Mouse (Mus musculus): Measurements from ENCODE around the gene AU040320. TPM values are rescaled to one million over a fixed set of nuclear protein-coding genes. Genes with fewer than 3 reads are reported as not detected.

Gene AU040320
- polyA plus RNA-seq, 1 experiment from 2014 or later = 18.9 TPM

GRCm38 (mm10) chr4:126822891-126823882, 69.8 kb downstream of the AU040320 start:
- 74% methylated on average over 9 of the region's 9 CpGs for WGBS
- H3K4me2 ChIP-seq (ENCODE audit: low read depth, severe bottlenecking) = no peak overlapping the region
- peaks cover 2% of the 10 kb centered on the region; the same call in 1 of the 2 replicates for H3K36me3 ChIP-seq (ENCODE audit: control insufficient read depth, insufficient read depth, low read length)
- no peak for ATAC-seq (ENCODE audit: insufficient number of reproducible peaks, low FRiP score, low TSS enrichment, low read depth)
- no peak overlapping the region for H3K4me3 ChIP-seq (ENCODE audit: low read depth, low read length)
- H3K27me3 ChIP-seq (ENCODE audit: control insufficient read depth, insufficient read depth, low read length) = no peaks in the 10 kb centered on the region
- H3K4me1 ChIP-seq (ENCODE audit: control insufficient read depth, insufficient read depth, low read length) = no peaks in the 10 kb centered on the region
- no peak overlapping the region for H3K9ac ChIP-seq (ENCODE audit: low read length)
- H3K27ac ChIP-seq (replicated peaks; ENCODE audit: low read depth, low read length) = no peak overlapping the region
- no peak for DNase-seq (ENCODE audit: low spot score)
- H3K9me3 ChIP-seq (ENCODE audit: control insufficient read depth, low read length) = no peaks in the 10 kb centered on the region

GRCm38 (mm10) chr4:126823917-126824316, 70.6 kb downstream of the AU040320 start:
- no peak for ATAC-seq (ENCODE audit: insufficient number of reproducible peaks, low FRiP score, low TSS enrichment, low read depth)
- no peak overlapping the region for H3K27ac ChIP-seq (replicated peaks; ENCODE audit: low read depth, low read length)
- no peaks in the 10 kb centered on the region for H3K27me3 ChIP-seq (ENCODE audit: control insufficient read depth, insufficient read depth, low read length)
- 94% methylated on average over 5 of the region's 5 CpGs for WGBS
- no peaks in the 10 kb centered on the region for H3K9me3 ChIP-seq (ENCODE audit: control insufficient read depth, low read length)
- no peak overlapping the region for H3K4me3 ChIP-seq (ENCODE audit: low read depth, low read length)
- H3K9ac ChIP-seq (ENCODE audit: low read length) = no peak overlapping the region
- no peaks in the 10 kb centered on the region for H3K4me1 ChIP-seq (ENCODE audit: control insufficient read depth, insufficient read depth, low read length)
- DNase-seq (ENCODE audit: low spot score) = no peak
- 0 out of 2 replicates have a peak, but pooled peaks cover 2% of the 10 kb centered on the region for H3K36me3 ChIP-seq (ENCODE audit: control insufficient read depth, insufficient read depth, low read length)
- H3K4me2 ChIP-seq (ENCODE audit: low read depth, severe bottlenecking) = no peak overlapping the region

GRCm38 (mm10) chr4:126831122-126831521, 77.8 kb downstream of the AU040320 start:
- no peaks in the 10 kb centered on the region for H3K27me3 ChIP-seq (ENCODE audit: control insufficient read depth, insufficient read depth, low read length)
- H3K4me1 ChIP-seq (ENCODE audit: control insufficient read depth, insufficient read depth, low read length) = no peaks in the 10 kb centered on the region
- ATAC-seq (ENCODE audit: insufficient number of reproducible peaks, low FRiP score, low TSS enrichment, low read depth) (no peak), DNase-seq (ENCODE audit: low spot score) (no peak)
- no peaks in the 10 kb centered on the region for H3K9me3 ChIP-seq (ENCODE audit: control insufficient read depth, low read length)
- 98% methylated on average over 5 of the region's 5 CpGs for WGBS
- H3K4me3 ChIP-seq (ENCODE audit: low read depth, low read length) = no peak overlapping the region
- peaks cover 4% of the 10 kb centered on the region; the same call in 1 of the 2 replicates for H3K36me3 ChIP-seq (ENCODE audit: control insufficient read depth, insufficient read depth, low read length)
- H3K27ac ChIP-seq (replicated peaks; ENCODE audit: low read depth, low read length) = no peak overlapping the region
- H3K9ac ChIP-seq (ENCODE audit: low read length) = no peak overlapping the region
- no peak overlapping the region for H3K4me2 ChIP-seq (ENCODE audit: low read depth, severe bottlenecking)

- Histone ChIP-seq H3K27me3 (ENCODE audit: control insufficient read depth, insufficient read depth, low read length) (no peaks in the 10 kb centered on the region), H3K4me1 (ENCODE audit: control insufficient read depth, insufficient read depth, low read length) (no peaks in the 10 kb centered on the region), H3K27ac (replicated peaks; ENCODE audit: low read depth, low read length) (no peak overlapping the region), H3K9me3 (ENCODE audit: control insufficient read depth, low read length) (no peaks in the 10 kb centered on the region), H3K9ac (ENCODE audit: low read length) (no peak overlapping the region), H3K36me3 (ENCODE audit: control insufficient read depth, insufficient read depth, low read length) (peaks cover 2% of the 10 kb centered on the region; the same call in 1 of the 2 replicates), H3K4me2 (ENCODE audit: low read depth, severe bottlenecking) (no peak overlapping the region), H3K4me3 (ENCODE audit: low read depth, low read length) (no peak overlapping the region)
- DNase-seq (ENCODE audit: low spot score) (no peak), ATAC-seq (ENCODE audit: insufficient number of reproducible peaks, low FRiP score, low TSS enrichment, low read depth) (no peak)
- 81% methylated on average over 7 of the region's 7 CpGs for WGBS
Measured at GRCm38 (mm10) chr4:126838799-126839198, 85.5 kb downstream of the AU040320 start.

GRCm38 (mm10) chr4:126839873-126840272, 86.5 kb downstream of the AU040320 start:
- no peak overlapping the region for H3K9ac ChIP-seq (ENCODE audit: low read length)
- ATAC-seq (ENCODE audit: insufficient number of reproducible peaks, low FRiP score, low TSS enrichment, low read depth) = no peak
- H3K36me3 ChIP-seq (ENCODE audit: control insufficient read depth, insufficient read depth, low read length) = peaks cover 4% of the 10 kb centered on the region; the same call in 1 of the 2 replicates
- WGBS = 11% methylated on average over 7 of the region's 7 CpGs
- no peaks in the 10 kb centered on the region for H3K27me3 ChIP-seq (ENCODE audit: control insufficient read depth, insufficient read depth, low read length)
- H3K4me1 ChIP-seq (ENCODE audit: control insufficient read depth, insufficient read depth, low read length) = no peaks in the 10 kb centered on the region
- no peak overlapping the region for H3K27ac ChIP-seq (replicated peaks; ENCODE audit: low read depth, low read length)
- H3K9me3 ChIP-seq (ENCODE audit: control insufficient read depth, low read length) = no peaks in the 10 kb centered on the region
- peak; percentile 93 for DNase-seq (ENCODE audit: low spot score)
- no peak overlapping the region for H3K4me3 ChIP-seq (ENCODE audit: low read depth, low read length)
- H3K4me2 ChIP-seq (ENCODE audit: low read depth, severe bottlenecking) = no peak overlapping the region

- WGBS = 92% methylated on average over 15 of the region's 15 CpGs
- Histone ChIP-seq H3K4me2 (ENCODE audit: low read depth, severe bottlenecking) (no peak overlapping the region), H3K9ac (ENCODE audit: low read length) (no peak overlapping the region), H3K27ac (replicated peaks; ENCODE audit: low read depth, low read length) (no peak overlapping the region), H3K4me1 (ENCODE audit: control insufficient read depth, insufficient read depth, low read length) (no peaks in the 10 kb centered on the region), H3K4me3 (ENCODE audit: low read depth, low read length) (no peak overlapping the region), H3K36me3 (ENCODE audit: control insufficient read depth, insufficient read depth, low read length) (peaks cover 2% of the 10 kb centered on the region; the same call in 1 of the 2 replicates), H3K9me3 (ENCODE audit: control insufficient read depth, low read length) (no peaks in the 10 kb centered on the region), H3K27me3 (ENCODE audit: control insufficient read depth, insufficient read depth, low read length) (no peaks in the 10 kb centered on the region)
- DNase-seq (ENCODE audit: low spot score) (no peak), ATAC-seq (ENCODE audit: insufficient number of reproducible peaks, low FRiP score, low TSS enrichment, low read depth) (no peak)
Measured at GRCm38 (mm10) chr4:126840996-126841560, 87.7 kb downstream of the AU040320 start.

- DNase-seq (ENCODE audit: low spot score) = no peak
- no peak overlapping the region for H3K27ac ChIP-seq (replicated peaks; ENCODE audit: low read depth, low read length)
- H3K9me3 ChIP-seq (ENCODE audit: control insufficient read depth, low read length) = no peaks in the 10 kb centered on the region
- no peak overlapping the region for H3K9ac ChIP-seq (ENCODE audit: low read length)
- H3K4me3 ChIP-seq (ENCODE audit: low read depth, low read length) = no peak overlapping the region
- peaks cover 2% of the 10 kb centered on the region; the same call in 1 of the 2 replicates for H3K36me3 ChIP-seq (ENCODE audit: control insufficient read depth, insufficient read depth, low read length)
- no peaks in the 10 kb centered on the region for H3K4me1 ChIP-seq (ENCODE audit: control insufficient read depth, insufficient read depth, low read length)
- H3K27me3 ChIP-seq (ENCODE audit: control insufficient read depth, insufficient read depth, low read length) = no peaks in the 10 kb centered on the region
- no peak for ATAC-seq (ENCODE audit: insufficient number of reproducible peaks, low FRiP score, low TSS enrichment, low read depth)
- H3K4me2 ChIP-seq (ENCODE audit: low read depth, severe bottlenecking) = no peak overlapping the region
- WGBS = 51% methylated on average over 3 of the region's 3 CpGs
Measured at GRCm38 (mm10) chr4:126842911-126843310, 89.6 kb downstream of the AU040320 start.

GRCm38 (mm10) chr4:126845664-126846063, 92.3 kb downstream of the AU040320 start:
- DNase-seq (ENCODE audit: low spot score) (no peak), ATAC-seq (ENCODE audit: insufficient number of reproducible peaks, low FRiP score, low TSS enrichment, low read depth) (no peak)
- H3K27me3 ChIP-seq (ENCODE audit: control insufficient read depth, insufficient read depth, low read length) = no peaks in the 10 kb centered on the region
- no peak overlapping the region for H3K9ac ChIP-seq (ENCODE audit: low read length)
- H3K9me3 ChIP-seq (ENCODE audit: control insufficient read depth, low read length) = no peaks in the 10 kb centered on the region
- no peak overlapping the region for H3K27ac ChIP-seq (replicated peaks; ENCODE audit: low read depth, low read length)
- H3K4me3 ChIP-seq (ENCODE audit: low read depth, low read length) = no peak overlapping the region
- no peak overlapping the region for H3K4me2 ChIP-seq (ENCODE audit: low read depth, severe bottlenecking)
- WGBS = 78% methylated on average over 4 of the region's 4 CpGs
- H3K4me1 ChIP-seq (ENCODE audit: control insufficient read depth, insufficient read depth, low read length) = no peaks in the 10 kb centered on the region
- H3K36me3 ChIP-seq (ENCODE audit: control insufficient read depth, insufficient read depth, low read length) = peaks cover 2% of the 10 kb centered on the region; the same call in 1 of the 2 replicates
